Mouse (Mus musculus): ENCODE results near the gene Gpr18. TPM values are rescaled to one million over a fixed set of nuclear protein-coding genes. Genes with fewer than 3 reads are reported as not detected.
A peak's percentile ranks its signal among the peaks of the same experiment; 100 is the strongest.

Gene Gpr18
- total RNA-seq, 2 experiments from 2014 or later: 0.51 TPM; not detected in 1

GRCm38 (mm10) chr14:121951399-121952045 lies 35.9 kb upstream of the Gpr18 start:
- 0 out of 2 replicates have a peak, but pooled peaks have one; percentile 35 for ATAC-seq (replicated peaks; ENCODE audit: low FRiP score, poor library complexity, severe bottlenecking)

GRCm38 (mm10) chr14:121949897-121950296 lies 34.3 kb upstream of the Gpr18 start:
- no peak for ATAC-seq (replicated peaks; ENCODE audit: low FRiP score, poor library complexity, severe bottlenecking)

DNA sequence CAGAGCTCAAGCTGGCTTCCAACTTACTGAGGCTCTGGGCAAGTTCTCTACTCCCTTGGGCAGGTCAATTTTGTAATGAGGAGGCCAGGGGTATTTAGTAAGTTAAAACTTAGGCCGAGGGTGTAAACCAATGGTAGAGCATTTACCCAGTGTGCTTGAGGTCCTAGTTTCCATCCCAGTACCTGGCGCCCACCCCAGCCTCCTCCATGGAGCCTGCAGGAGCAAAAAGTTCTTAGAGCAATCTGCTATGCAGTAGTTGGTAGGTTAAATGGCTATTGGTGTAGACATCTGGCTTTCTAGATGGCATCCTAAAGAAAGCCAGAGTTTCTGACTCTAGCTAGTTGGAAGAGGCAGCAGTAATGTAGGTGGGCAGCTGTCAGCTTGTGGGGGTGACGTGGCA lies 33.9 kb upstream of the Gpr18 start:
- ATAC-seq (replicated peaks; ENCODE audit: low FRiP score, poor library complexity, severe bottlenecking): no peak

- no peak for ATAC-seq (replicated peaks; ENCODE audit: low FRiP score, poor library complexity, severe bottlenecking)
These were observed 32.4 kb upstream of the Gpr18 start for GRCm38 (mm10) chr14:121947966-121948365.

DNA sequence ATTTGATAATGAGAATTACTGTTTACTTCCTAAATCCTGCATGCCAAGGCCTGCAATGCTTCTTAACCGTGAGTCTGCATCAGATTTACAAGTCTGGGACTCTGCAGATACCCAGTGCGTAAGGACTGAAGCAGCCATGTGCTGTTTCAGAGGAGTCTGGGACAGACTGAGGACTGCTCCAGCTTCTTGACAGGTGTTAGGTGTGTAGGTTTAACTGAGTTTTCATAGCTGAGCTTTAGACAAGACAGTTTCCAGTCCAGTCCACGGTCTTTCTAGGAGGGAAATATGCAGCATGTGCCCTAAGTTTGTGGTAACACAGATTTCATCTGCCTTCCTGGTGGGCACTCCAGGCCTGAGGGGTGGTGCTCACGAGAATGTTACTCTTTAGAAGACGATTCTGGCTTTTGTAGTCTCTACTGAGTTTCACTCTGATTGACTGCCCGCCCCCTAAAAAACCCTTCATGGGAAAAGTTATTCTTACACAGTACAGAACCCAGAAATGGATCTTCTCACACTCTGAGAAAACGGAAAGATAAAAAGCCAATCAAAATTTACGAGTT lies 31.7 kb upstream of the Gpr18 start:
- ATAC-seq (replicated peaks; ENCODE audit: low FRiP score, poor library complexity, severe bottlenecking): no peak

DNA sequence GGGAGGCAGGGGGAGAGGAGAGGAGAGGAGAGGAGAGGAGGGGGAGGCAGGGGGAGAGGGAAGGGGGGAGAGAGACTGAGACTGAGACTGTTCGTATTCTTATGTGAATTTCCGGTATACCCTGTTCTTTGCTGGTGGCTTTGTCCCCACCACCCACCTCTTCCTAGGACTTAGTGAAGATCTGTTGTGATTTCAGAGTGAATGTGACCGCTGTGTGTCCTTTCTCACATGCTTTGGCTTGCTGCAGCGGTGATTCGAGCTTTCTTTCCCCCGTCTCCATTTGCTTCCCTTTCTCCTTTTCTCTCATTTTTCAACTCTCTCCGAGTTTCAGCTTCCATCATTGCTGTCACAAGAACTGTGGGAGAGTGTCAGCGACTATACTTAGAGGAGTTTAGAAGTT lies 31.1 kb upstream of the Gpr18 start:
- ATAC-seq (replicated peaks; ENCODE audit: low FRiP score, poor library complexity, severe bottlenecking): no peak

DNA sequence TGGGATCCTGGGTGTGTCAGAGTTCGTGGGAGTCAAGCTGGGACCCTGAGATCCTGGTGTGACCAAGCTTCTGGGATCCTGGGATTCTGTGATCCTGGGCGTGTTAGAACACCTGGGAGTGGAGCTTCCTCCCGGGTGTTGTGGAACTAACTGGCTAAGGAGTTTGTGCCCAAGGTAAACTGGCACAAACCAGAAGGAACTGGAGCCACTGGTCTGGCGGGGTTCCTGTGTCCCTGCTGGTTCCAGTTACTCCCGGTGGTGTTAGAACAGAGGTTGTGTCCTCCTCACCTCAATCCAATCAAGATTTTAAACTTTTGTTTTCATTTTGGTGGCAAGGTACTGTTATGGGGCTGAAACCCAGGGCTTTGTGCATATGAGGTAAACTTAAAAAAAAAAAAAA lies 30.6 kb upstream of the Gpr18 start:
- ATAC-seq (replicated peaks; ENCODE audit: low FRiP score, poor library complexity, severe bottlenecking): no peak

GRCm38 (mm10) chr14:121939582-121939981 lies 24.0 kb upstream of the Gpr18 start:
- no peak for ATAC-seq (replicated peaks; ENCODE audit: low FRiP score, poor library complexity, severe bottlenecking)

- ATAC-seq (replicated peaks; ENCODE audit: low FRiP score, poor library complexity, severe bottlenecking): no peak
These were observed 22.9 kb upstream of the Gpr18 start for GRCm38 (mm10) chr14:121938256-121939191.

- 0 out of 2 replicates have a peak, but pooled peaks have one; percentile 43 for ATAC-seq (replicated peaks; ENCODE audit: low FRiP score, poor library complexity, severe bottlenecking)
These were observed 22.1 kb upstream of the Gpr18 start for GRCm38 (mm10) chr14:121937601-121938255.

DNA sequence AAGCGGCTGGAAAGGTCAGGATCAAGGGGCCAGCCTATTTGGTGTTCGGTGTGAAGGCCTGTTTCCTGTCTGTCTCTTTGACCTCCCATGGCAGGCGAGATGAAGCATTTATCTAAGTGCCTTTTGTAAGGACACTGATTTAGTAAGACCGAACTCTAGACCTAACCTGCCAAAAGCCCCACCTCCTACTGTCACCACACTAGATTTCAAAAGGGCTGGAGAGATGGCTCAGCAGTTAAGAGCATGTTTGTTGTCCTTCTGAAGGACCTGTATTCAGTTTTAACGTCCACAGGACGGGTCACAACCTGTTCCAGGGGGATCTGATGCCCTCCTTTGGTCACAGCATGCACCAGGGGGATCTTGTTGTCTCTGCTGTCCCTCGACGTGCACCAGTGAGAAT lies 21.3 kb upstream of the Gpr18 start:
- no peak for ATAC-seq (replicated peaks; ENCODE audit: low FRiP score, poor library complexity, severe bottlenecking)

DNA sequence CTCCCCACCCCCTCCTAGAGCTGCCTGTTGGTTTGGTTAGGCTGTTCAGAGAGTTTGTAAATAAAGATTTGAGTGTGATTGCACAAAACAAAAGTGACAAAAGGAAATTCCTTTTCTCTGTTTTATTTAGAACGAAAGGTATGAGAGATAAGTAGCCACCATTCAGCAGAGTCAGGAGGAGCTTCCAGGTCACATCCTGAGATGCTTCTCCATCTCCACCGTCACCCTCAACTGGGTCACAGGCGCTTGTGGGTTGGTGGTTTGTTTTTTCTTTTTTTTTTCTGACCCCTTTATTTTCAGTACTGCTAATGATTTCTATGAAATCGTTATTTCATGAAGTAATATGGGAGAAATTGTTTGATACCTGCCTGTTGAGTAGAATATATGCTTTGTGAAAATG lies 20.8 kb upstream of the Gpr18 start:
- ATAC-seq (replicated peaks; ENCODE audit: low FRiP score, poor library complexity, severe bottlenecking): no peak

DNA sequence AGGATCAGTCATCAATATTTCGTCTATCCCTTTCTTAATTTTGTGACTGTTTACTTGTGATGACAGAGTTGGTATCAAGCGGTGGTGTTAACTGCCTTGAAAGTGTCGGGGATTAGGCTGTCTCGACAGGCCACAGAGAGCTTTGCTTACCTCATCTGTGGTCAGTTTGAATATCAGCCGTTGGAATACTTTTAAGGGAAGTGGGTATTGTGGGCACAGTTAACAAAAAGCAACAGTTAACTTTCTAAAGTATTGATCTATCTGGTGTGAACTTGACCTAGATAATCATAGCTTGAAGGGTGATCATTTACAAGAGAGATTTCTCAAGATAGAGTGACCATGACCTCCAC lies 19.0 kb upstream of the Gpr18 start:
- ATAC-seq (replicated peaks; ENCODE audit: low FRiP score, poor library complexity, severe bottlenecking): no peak

DNA sequence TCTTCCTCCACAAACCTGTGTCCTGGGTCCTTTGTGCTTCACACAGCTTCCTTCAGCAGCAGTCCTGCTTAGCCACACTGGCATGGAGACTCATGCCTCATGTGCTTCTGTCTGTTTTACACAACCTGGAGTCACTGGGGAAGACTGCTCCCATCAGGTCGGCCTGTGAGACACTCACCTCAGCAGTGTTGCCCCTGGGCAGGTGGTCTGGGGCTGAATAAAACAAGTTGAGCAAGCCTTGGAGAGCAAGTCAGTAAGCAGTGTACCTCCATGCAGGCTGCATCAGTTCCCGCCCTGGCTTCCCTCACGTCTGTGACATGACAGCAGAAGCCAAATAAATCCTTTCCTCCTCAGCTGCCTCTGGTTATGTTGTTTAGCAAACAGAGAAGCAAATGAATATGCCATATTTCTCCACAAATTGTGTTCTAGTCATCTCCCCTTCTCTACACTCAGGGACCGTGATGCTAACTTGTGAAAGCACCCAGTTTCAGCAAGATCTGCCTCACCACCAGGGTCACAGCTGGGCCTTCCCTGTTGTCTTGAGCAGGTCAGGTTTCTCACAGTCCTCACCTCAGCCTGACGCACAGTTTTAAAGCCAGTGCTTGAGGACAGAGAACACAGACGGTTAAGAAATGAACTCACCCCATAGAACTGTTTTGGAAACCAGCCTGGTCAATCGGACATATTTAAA lies 18.5 kb upstream of the Gpr18 start:
- no peak for ATAC-seq (replicated peaks; ENCODE audit: low FRiP score, poor library complexity, severe bottlenecking)

DNA sequence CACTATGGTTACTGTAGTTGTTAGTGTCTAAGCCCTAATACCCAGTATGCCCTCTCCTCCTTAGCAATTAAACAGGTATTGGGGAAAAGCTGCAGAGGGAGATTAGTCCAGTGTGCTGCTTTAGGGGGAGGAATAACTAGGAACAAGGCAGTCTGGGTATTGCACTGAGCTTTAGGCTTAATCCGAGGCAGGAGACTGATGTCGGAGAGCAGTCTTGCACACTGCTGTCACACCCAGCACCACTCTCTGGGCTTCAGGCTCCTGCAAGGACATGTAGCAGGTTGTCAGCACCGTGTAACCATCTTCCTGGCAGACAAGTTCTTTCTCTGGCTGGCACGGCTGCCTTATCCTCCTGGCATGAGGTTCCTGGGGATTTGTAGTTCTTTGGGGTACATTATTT lies 16.6 kb upstream of the Gpr18 start:
- ATAC-seq (replicated peaks; ENCODE audit: low FRiP score, poor library complexity, severe bottlenecking): no peak

DNA sequence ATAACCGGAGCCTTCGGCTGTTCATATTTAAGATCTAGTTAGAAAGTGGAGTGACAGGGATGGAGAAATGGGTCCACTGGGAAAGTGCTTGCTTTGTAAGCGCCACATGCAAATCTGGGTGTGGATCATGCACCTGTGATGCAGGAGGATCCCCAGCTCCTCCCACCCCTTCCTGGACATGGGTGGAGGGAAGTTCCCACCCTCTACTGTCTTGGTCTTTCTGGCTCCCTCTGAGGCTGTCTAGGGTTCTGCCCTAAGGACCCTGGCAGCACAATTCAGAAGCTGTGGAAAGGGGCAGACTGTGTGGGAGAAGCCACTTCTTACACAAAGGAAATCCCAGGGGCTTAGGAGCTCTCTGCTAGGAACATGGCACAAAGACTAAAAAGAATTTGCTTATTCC lies 16.0 kb upstream of the Gpr18 start:
- ATAC-seq (replicated peaks; ENCODE audit: low FRiP score, poor library complexity, severe bottlenecking): no peak

DNA sequence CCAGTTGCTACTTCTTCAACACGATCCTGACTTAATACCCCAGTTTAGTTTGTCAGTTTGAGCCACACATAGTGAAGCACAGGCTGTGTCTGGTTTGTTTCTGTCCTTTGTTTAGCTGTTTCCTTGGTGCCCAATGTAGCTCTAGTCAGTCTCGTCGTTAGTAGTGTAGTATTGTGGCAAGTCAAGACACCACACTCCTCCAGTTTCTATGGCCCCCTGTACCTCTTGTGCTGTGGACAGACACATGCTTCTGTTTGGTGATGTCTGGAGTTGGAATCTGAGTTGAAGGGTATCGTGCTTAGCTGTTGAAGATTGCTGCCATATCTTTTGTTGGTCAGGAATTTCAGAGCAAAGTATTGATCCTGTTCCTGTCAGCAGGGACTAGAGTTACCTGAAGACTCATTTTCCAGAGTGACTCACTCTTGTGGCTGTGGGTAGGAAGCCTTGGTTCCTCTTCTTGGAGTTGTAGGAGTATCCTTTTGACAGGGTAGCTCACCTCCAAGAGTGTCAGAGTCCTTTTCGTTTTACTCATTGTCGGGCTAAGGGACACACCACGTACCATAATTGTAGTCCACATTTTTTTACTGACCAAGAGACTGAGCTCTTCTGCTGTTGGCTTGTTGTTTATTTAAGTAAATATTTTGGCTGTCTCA lies 15.3 kb upstream of the Gpr18 start:
- ATAC-seq (replicated peaks; ENCODE audit: low FRiP score, poor library complexity, severe bottlenecking): no peak

DNA sequence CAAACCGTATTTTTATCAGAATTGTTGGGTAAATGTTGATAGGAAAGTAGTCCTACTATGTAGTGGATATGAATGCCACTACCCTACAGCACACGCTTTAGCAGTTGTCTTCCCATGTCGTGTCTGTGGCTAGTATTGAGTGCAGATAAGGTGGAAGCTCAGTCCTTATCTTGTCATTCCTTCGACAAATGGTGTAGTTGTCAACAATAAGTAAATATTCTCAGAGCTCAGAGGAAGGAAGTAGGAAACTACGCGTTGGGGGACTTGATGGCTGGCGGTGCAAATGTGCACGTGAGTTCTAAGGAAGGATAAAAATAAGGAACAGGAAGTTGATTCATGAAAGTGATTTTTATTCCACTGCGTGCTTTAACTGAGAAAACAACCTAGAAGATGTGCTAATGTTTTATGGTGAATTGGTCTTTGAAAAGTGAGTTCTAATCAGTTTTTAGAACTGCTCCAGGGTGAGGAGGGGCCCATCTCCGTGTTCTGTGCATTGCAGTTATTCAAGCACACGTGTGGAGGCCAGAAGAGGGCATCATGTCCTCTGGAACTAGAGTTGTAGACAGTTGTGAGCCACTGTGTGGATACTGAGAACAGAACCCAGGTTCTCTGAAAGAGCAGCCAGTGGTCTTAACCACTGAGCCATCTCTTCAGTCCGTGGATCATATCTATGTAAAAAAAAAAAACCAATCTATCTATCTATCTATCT lies 13.8 kb upstream of the Gpr18 start:
- ATAC-seq (replicated peaks; ENCODE audit: low FRiP score, poor library complexity, severe bottlenecking): peak; percentile 60; the same call in 1 of the 2 replicates
